Mouse (Mus musculus) kidney, adult 2 months (tissue): ENCODE measurements around the gene Spred2.

Experiments
- CTCF ChIP-seq: fragments of 200-500 bp; conservative IDR thresholded peaks from 2 replicates; pipeline ENCODE4 v1.5.1; 2011; ENCODE audit warnings: low read depth, mild to moderate bottlenecking, control low read depth, low read length, moderate library complexity, mixed read lengths; ENCODE audit not compliant: insufficient read depth, insufficient read length
- POLR2A ChIP-seq: fragments of 200-500 bp; IDR thresholded peaks from one replicate; pipeline ENCODE4 v1.6.1; 2011; ENCODE audit warnings: low read depth, low read length, control low read depth

DNA sequence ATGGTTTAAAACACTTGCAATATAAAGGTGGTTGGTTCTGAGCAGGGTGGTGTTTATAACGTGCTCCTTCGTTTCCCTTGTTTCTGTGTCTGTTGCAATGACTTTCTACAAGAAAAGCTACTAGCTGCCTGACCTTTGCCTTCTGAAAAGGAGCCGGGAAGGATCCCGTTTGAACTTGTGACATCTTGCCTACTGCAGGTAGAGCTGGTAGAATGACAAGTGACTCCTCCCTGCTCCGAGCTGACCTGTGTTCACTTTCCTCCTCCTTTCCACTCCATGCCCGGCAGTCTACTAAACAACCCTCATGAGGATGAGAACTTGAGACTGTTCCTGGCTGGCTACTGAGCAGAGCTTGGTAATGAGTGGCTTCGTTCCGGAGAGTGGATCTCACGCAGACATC is 30.9 kb downstream of the Spred2 start:
- no peak for TF ChIP-seq POLR2A
- TF ChIP-seq CTCF = no peak
